Mouse (Mus musculus) stomach, postnatal 0 days (tissue): Measurements from ENCODE around the gene D430019H16Rik.

ENCODE experiments used
- CTCF ChIP-seq: IDR thresholded peaks from 2 replicates; pipeline ENCODE4 v1.5.1; 2016; ENCODE audit warnings: antibody characterized with exemption, low read depth, mild to moderate bottlenecking, moderate library complexity
- EP300 ChIP-seq: optimal IDR thresholded peaks from 2 replicates; pipeline ENCODE3; 2016; ENCODE audit warnings: antibody characterized with exemption

DNA sequence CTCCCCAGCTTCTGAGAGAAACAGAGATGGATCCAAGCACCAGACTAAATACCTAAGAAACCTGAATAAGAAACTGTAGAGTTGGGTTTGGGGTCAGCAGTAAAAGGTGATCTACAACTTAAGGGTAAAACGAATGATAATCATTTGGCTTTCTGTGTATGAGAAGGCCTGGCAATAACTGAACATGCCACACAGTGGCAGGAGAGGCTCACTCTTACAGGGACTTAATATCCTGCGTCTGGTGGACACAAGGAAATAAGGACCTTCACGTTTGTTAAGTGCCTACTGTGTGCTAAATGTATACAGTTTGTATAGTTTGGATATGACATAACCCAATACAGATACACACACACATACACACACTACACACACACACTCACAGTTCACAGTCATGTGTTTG, 21.8 kb upstream of the D430019H16Rik start:
- TF ChIP-seq CTCF (peak; percentile 75), EP300 (no peak)
